Comparison of ENCODE assay signal across 8 mouse cellular contexts in genomic region chr10:62791251-62792176, GRCm38 (mm10). TPM values are rescaled to one million over a fixed set of nuclear protein-coding genes. Genes with fewer than 3 reads are reported as not detected.
DNase-seq lines count a peak whose midpoint lies in the region; ATAC-seq and TF ChIP-seq lines count a peak whose summit lies in the region.

No protein-coding gene starts in this region.

- under 1% methylated on average over 77 of the region's 78 CpGs for WGBS in cerebellum, adult 2 months
- 1% methylated on average over 61 of the region's 78 CpGs for WGBS in forebrain, embryonic 15.5 days
- 2% methylated on average over 78 of the region's 78 CpGs for WGBS in midbrain, embryonic 10.5 days
- WGBS in stomach, postnatal 0 days, result under 1% methylated on average over 53 of the region's 78 CpGs

- H3K9me3 ChIP-seq in forebrain, embryonic 15.5 days, result no peaks in the 10 kb centered on the region
- no peaks in the 10 kb centered on the region for H3K9me3 ChIP-seq in midbrain, embryonic 10.5 days (replicated peaks)
- H3K9me3 ChIP-seq in stomach, postnatal 0 days (ENCODE audit: control insufficient read depth, low read length), result no peaks in the 10 kb centered on the region

- TF ChIP-seq EP300 in stomach, postnatal 0 days (optimal IDR thresholded peaks at IDR 0.05), result no peak

- peaks cover 37% of the 10 kb centered on the region for H3K36me3 ChIP-seq in forebrain, embryonic 15.5 days
- peaks cover 43% of the 10 kb centered on the region for H3K36me3 ChIP-seq in midbrain, embryonic 10.5 days
- peaks cover 7% of the 10 kb centered on the region; the same call in 1 of the 2 replicates for H3K36me3 ChIP-seq in stomach, postnatal 0 days (ENCODE audit: control insufficient read depth, insufficient read depth, low read length)

- TF ChIP-seq CTCF in cerebellum, adult 2 months (IDR thresholded peaks at IDR 0.05; ENCODE audit: borderline replicate concordance, insufficient read depth, low read depth, low read length), result no peak
- no peak for TF ChIP-seq CTCF in stomach, postnatal 0 days (IDR thresholded peaks at IDR 0.05; ENCODE audit: low read depth)

- no peaks in the 10 kb centered on the region for H3K4me1 ChIP-seq in cerebellum, adult 2 months (ENCODE audit: control insufficient read depth, insufficient read depth, low read length)
- peaks cover 27% of the 10 kb centered on the region for H3K4me1 ChIP-seq in forebrain, embryonic 15.5 days
- H3K4me1 ChIP-seq in midbrain, embryonic 10.5 days, result peaks cover 13% of the 10 kb centered on the region
- H3K4me1 ChIP-seq in stomach, postnatal 0 days (replicated peaks; ENCODE audit: control insufficient read depth, insufficient read depth), result no peaks in the 10 kb centered on the region

- peak overlapping the region; percentile 48; the same call in 1 of the 2 replicates for H3K27ac ChIP-seq in cerebellum, adult 2 months (ENCODE audit: insufficient read depth, low read length)
- peak overlapping the region; percentile 93 for H3K27ac ChIP-seq in forebrain, embryonic 15.5 days (replicated peaks)
- peak overlapping the region; percentile 98 for H3K27ac ChIP-seq in midbrain, embryonic 10.5 days (replicated peaks)
- H3K27ac ChIP-seq in stomach, postnatal 0 days (replicated peaks), result peak overlapping the region; percentile 94

- peak; percentile 84 for ATAC-seq in forebrain, embryonic 15.5 days (replicated peaks)
- ATAC-seq in stomach, postnatal 0 days (ENCODE audit: low FRiP score, low TSS enrichment), result peak; percentile 74

- no peaks in the 10 kb centered on the region for H3K27me3 ChIP-seq in cerebellum, adult 2 months (ENCODE audit: control insufficient read depth, insufficient read depth, low read length)
- no peaks in the 10 kb centered on the region for H3K27me3 ChIP-seq in forebrain, embryonic 15.5 days
- no peaks in the 10 kb centered on the region for H3K27me3 ChIP-seq in midbrain, embryonic 10.5 days (ENCODE audit: low read depth, poor library complexity, severe bottlenecking)
- H3K27me3 ChIP-seq in stomach, postnatal 0 days (ENCODE audit: control insufficient read depth, insufficient read depth, low read length), result no peaks in the 10 kb centered on the region

- peak overlapping the region; percentile 52 for H3K4me2 ChIP-seq in forebrain, embryonic 15.5 days (replicated peaks)
- H3K4me2 ChIP-seq in stomach, postnatal 0 days (replicated peaks; ENCODE audit: low read depth), result peak overlapping the region; percentile 75

- H3K9ac ChIP-seq in forebrain, embryonic 15.5 days (replicated peaks), result peak overlapping the region; percentile 96
- H3K9ac ChIP-seq in stomach, postnatal 0 days (ENCODE audit: low read length), result peak overlapping the region; percentile 92

- DNase-seq in cerebellum, adult 2 months, result no peak
- no peak for DNase-seq in cerebellum, postnatal 25 days
- DNase-seq in thymus, postnatal 0 days (ENCODE audit: low spot score), result peak; percentile 5
- DNase-seq in thymus, postnatal 36 days, result no peak
- DNase-seq in layer of hippocampus, adult 8-10 months (ENCODE audit: low spot score in 2 of 2), result peak; percentile 9 to 23
- DNase-seq in midbrain, embryonic 10.5 days (ENCODE audit: low spot score), result no peak
- no peak for DNase-seq in stomach, postnatal 0 days (ENCODE audit: low spot score)

- H3K4me3 ChIP-seq in cerebellum, adult 2 months (replicated peaks; ENCODE audit: insufficient read depth, low read depth, low read length), result peak overlapping the region; percentile 78
- peak overlapping the region; percentile 87 for H3K4me3 ChIP-seq in forebrain, embryonic 15.5 days
- H3K4me3 ChIP-seq in midbrain, embryonic 10.5 days, result peak overlapping the region; percentile 96
- peak overlapping the region; percentile 99 for H3K4me3 ChIP-seq in stomach, postnatal 0 days (ENCODE audit: low read depth, low read length)

- no peak for TF ChIP-seq POLR2A in cerebellum, adult 2 months (IDR thresholded peaks at IDR 0.05; ENCODE audit: borderline replicate concordance, insufficient read depth, low read length)

RNA-seq across cellular contexts. Expression of gene Ccar1, which starts 0.6 kb away (rescaled TPM):
- polyA plus RNA-seq in cerebellum, adult 2 months (2012; rRNA removed), result 39.5 and 41.5 TPM in 2 replicates
- polyA plus RNA-seq in thymus, postnatal 0 days (2015; fragmentation: Nextera tagmentation; extraction: Ambion mirVana), result 84.3 and 92.1 TPM in 2 replicates
- polyA plus RNA-seq in forebrain, embryonic 15.5 days (2015; fragmentation: Nextera tagmentation; extraction: Ambion mirVana), result 119 and 135 TPM in 2 replicates
- 10 to 100 TPM; 49.1 to 75.0 (median 62.9) TPM for total RNA-seq in layer of hippocampus, adult 8-10 months (2022)
- 156 TPM in 2 replicates for polyA plus RNA-seq in midbrain, embryonic 10.5 days (2016; fragmentation: Nextera tagmentation; extraction: Ambion mirVana)
- polyA plus RNA-seq in stomach, postnatal 0 days (2015; fragmentation: Nextera tagmentation; extraction: Ambion mirVana), result 42.0 and 43.0 TPM in 2 replicates

Comparison
In these comparisons a context has a peak if more than half of its experiments do, and no peak if none do; other contexts are left out.
1. DNase-seq: peak in thymus, postnatal 0 days (single experiment) and layer of hippocampus, adult 8-10 months (2 of 2); none in cerebellum, adult 2 months (0 of 2), cerebellum, postnatal 25 days (0 of 2), thymus, postnatal 36 days (0 of 2), midbrain, embryonic 10.5 days (single experiment) and stomach, postnatal 0 days (single experiment).
2. H3K27ac ChIP-seq: peak in every context shown above with its lines; median percentile 98 in midbrain, embryonic 10.5 days; 94 in stomach, postnatal 0 days; 93 in forebrain, embryonic 15.5 days; 48 in cerebellum, adult 2 months.
3. Peak in every context shown above with its lines, with median percentiles within 50 percentile points of each other: H3K4me3 ChIP-seq.